Mouse (Mus musculus): ENCODE data around the gene Rbfox3. TPM values are rescaled to one million over a fixed set of nuclear protein-coding genes. Genes with fewer than 3 reads are reported as not detected.

The Rbfox3 gene
- total RNA-seq (2021): 1 to 10 TPM; 6.6 to 8.2 TPM
- long read RNA-seq, experiment 1, partial matches to known transcripts: 3 of 11 reads
- long read RNA-seq, experiment 1, other reads (novel, unspliced or antisense): 6 of 11 reads
- long read RNA-seq, experiment 2, partial matches to known transcripts: 7 of 11 reads
- long read RNA-seq, experiment 2, other reads (novel, unspliced or antisense): 4 of 11 reads

GRCm38 (mm10) chr11:118911307-118912070 lies at the start of gene Rbfox3:
Gene Rbfox3 (minus strand): TSS chr11:118911597.
- no peak for DNase-seq (ENCODE audit: low spot score in 2 of 2)

- DNase-seq (ENCODE audit: low spot score in 2 of 2): no peak
Observed at GRCm38 (mm10) chr11:118960649-118961048, 49.3 kb upstream of the Rbfox3 start.

DNA sequence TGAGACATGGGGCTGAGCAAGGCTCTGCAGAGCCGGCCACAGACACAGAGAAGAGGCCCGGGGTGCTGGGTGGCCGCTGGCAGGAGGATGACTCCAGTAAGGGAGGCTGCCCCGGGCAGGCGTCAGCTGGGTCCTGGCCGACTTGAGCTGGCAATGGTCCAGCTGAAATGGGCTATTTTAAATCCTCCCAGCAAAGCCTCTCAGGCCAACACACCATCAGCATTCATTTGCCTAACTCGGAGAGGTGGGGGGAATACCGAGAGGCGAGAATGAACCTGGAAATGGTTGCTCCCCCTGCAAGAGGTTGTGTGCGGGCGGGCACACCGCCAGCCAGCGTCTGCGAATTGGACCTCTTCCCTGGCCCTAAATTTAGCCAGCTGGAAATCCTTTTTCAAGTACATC lies 45.7 kb upstream of the Rbfox3 start:
- no peak for DNase-seq (ENCODE audit: low spot score in 2 of 2)

- DNase-seq (ENCODE audit: low spot score in 2 of 2): no peak
Observed at GRCm38 (mm10) chr11:118955016-118955415, 43.6 kb upstream of the Rbfox3 start.

- no peak for DNase-seq (ENCODE audit: low spot score in 2 of 2)
Observed at GRCm38 (mm10) chr11:118945868-118946267, 34.5 kb upstream of the Rbfox3 start.

DNA sequence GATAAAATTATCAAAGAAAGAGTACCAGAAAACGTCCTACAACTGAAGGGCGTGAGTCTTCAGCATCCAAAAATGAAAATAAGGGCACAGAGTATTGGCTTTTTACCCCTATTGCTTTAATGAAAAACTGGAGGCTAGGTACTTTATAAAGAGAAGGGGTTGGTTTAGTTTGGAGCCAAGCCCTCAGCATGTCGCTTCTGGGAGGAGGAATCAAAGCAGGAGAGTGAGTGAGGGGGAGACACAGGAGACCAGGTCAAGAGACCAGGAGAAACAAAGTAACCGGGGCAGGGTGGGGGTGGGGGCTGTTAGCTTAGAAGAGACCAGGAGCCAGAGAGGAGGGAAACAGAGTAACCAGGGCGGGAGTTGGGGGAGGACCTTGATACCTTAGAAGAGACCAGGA lies 29.9 kb upstream of the Rbfox3 start:
- DNase-seq (ENCODE audit: low spot score in 2 of 2): no peak

DNA sequence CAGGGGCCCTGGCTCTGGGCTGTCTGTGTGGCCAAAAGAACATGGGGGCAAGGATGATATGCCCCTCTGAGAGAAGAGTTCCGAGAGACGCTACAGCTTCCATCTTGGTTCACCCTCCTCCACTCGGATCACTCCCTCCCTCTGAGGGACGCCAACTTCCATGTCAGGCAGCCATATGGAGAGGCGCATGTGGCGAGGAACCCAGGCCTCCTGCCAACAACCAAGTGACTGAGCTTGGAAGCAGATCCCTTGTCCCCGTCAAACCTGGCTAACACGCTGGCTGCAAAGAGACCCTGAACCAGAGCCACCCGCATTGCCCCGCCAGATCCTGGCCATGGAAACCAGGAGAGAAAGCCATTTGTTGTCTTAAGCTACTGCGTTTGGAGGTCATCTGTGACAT lies 29.1 kb upstream of the Rbfox3 start:
- DNase-seq (ENCODE audit: low spot score in 2 of 2): no peak

GRCm38 (mm10) chr11:118939731-118940130 lies 28.3 kb upstream of the Rbfox3 start:
- no peak for DNase-seq (ENCODE audit: low spot score in 2 of 2)

- no peak for DNase-seq (ENCODE audit: low spot score in 2 of 2)
Observed at GRCm38 (mm10) chr11:118934925-118935324, 23.5 kb upstream of the Rbfox3 start.

DNA sequence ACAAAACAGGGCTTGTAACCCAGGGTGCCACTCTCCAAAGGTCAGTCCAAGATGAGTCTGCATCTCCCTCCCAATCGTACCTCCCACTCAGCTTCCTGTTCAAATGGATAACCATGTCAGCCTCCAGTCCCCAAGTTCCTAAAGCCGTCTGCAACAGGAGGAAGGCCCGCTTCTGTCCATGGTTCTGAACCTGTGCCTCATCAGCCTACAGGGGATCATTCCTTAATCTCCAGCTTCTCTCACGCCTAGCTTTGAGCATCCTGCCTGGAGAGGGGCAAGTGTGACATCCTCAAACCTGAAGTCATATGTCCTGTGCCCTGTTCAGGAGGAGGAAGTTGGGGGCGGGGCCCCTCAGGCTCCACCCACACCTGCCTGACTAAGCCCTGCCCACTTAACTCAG lies 15.7 kb upstream of the Rbfox3 start:
- DNase-seq (ENCODE audit: low spot score in 2 of 2): no peak

GRCm38 (mm10) chr11:118921852-118922251 lies 10.5 kb upstream of the Rbfox3 start:
- DNase-seq (ENCODE audit: low spot score in 2 of 2): no peak

DNA sequence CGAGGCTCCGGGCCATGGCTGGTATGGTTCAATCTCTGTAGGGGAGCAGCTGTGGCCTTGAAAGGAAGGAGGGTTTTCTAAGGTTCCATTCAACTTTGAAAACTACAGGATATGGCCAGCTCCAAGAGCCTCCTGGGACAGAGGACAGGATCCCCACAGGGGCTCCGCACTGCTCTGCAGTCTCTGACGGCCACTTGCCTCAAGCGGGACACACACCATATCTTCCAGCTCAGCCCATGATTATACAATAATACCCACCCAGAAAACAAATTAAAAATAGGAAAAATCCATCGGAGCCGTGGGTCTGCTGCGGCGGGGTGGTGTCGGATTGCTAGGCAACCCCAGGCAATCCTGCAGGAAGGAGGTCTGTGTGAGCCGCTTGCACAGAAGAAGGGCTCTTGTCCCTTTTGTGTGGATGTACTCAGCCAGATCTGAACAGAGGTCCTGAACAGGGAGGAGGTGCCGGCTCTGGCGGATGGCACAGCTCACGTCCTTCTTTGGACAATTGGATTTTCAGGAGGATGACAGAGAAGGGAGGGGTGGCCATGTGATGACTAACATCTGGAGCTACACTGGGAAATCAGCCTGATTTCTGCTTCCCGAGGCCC lies 5.1 kb upstream of the Rbfox3 start:
- DNase-seq (ENCODE audit: low spot score in 2 of 2): no peak

DNA sequence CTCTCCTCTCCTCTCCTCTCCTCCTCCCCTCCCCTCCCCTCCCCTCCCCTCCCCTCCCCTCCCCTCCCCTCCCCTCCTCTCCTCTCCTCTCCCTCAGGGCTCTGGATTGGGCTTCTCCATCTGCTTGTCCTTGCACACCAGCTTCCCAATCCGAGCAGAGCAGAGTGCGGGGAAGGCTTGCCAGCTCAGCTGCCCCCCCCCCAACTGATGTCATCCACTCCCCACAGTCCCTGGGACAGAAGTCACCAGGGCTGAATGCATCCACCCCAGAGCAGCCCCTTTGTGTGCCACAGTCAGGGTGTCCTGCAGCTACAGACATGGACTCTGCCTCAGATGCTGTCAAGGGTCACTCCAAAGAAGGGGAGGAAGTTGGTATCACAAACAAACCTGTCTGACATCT lies 4.5 kb upstream of the Rbfox3 start:
- no peak for DNase-seq (ENCODE audit: low spot score in 2 of 2)

DNA sequence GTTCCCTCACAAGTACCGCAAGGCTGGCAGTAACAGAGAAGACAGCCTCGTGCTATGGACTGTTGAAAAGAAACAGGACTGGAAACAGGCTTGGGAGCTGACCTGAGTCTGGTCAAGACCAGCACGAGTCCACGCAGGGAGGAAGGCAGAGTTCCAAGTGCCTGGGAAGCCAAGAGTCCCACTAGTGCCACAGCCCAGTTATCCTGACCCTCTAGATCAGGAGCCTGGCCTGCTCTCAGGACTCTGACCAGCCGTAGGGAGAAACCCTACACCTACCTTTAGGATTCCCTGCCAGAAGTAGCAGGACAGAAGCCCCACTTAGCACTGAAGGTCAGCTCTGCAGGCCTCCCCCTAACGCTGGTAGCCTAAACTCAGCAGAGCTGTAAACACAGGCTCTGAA lies 1.3 kb upstream of the Rbfox3 start:
- no peak for DNase-seq (ENCODE audit: low spot score in 2 of 2)

DNA sequence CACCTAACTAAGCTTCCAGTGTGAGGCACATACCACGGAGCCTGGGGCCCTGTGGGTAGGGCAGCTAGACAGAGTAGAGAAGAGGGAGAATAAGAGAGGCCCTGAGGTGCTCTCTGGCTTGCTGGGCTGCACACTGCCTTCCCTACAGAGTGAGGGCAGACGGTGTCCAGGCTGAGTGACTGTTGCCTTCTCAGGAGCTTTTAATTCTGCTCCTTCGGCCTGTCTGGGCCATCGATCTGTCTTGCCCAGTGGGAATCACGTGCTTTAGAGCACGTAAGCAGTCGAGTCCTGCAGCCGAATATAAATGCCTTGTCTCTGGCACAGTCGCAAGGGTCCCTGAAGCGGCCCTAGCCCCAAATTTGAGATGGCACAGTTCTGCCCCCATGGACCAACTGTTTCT lies 641 bp downstream of the Rbfox3 start:
- DNase-seq (ENCODE audit: low spot score in 2 of 2): no peak

DNA sequence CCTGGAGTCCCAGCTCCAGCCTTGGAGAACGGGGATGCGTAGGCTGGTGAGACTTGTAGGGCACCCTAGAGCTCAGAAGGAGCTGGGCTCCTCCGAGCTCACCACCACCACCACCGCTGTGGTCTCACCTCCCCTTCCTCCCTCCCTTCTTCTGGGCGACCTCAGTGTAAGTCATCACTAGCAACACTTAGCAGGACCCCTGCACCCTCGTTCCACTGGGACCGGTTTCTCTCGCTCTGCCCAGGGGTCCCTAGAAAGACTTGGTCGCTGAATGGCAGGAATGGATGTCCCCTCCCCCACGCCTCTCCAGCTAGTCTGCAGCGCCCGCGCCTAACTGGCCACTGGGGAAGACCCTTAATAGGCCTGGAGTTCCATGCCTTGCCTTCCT lies 1.6 kb downstream of the Rbfox3 start:
- no peak for DNase-seq (ENCODE audit: low spot score in 2 of 2)

DNA sequence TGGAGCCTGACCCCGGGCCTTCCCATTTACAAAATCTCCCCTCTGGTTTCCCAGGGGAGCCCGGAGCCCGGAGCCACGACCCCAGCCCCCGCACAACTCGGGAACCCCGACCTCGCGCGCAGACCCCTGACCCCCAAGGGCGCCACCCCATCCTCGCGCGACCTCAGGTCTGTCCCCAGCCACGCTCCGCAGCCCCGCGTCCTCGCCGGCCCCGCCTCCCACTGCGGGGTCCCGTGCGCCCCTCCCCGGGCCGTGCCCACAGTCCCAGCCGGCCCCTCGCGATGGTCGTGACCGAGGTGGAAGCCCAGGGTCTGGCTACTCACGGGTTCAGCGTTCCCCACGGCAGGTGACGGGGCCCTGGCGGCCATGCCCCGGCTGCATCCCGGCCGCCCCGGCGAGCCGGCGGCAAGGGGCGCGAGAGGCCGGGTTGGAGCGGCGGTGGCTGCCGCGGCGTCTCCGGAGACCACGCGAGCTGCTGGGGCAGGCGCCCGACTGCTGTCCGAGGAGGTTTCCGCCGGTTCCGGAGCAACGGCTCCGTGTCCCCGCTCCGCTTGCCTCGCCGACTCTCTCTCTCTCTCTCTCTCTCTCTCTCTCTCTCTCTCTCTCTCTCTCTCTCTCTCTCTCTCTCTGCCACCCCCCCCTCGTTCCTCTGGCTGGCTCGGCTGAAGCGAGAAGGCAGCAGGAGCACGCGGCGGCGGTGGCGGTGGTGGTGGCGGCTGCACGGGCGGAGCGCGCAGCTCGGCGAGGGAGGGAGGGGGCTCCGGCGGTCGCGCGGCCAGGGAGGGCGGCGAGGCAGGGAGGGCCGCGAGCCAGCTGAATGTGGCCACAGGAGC lies 2.2 kb downstream of the Rbfox3 start:
- no peak for DNase-seq (ENCODE audit: low spot score in 2 of 2)

- DNase-seq (ENCODE audit: low spot score in 2 of 2): no peak
Observed at GRCm38 (mm10) chr11:118908431-118908980, 2.9 kb downstream of the Rbfox3 start.

DNA sequence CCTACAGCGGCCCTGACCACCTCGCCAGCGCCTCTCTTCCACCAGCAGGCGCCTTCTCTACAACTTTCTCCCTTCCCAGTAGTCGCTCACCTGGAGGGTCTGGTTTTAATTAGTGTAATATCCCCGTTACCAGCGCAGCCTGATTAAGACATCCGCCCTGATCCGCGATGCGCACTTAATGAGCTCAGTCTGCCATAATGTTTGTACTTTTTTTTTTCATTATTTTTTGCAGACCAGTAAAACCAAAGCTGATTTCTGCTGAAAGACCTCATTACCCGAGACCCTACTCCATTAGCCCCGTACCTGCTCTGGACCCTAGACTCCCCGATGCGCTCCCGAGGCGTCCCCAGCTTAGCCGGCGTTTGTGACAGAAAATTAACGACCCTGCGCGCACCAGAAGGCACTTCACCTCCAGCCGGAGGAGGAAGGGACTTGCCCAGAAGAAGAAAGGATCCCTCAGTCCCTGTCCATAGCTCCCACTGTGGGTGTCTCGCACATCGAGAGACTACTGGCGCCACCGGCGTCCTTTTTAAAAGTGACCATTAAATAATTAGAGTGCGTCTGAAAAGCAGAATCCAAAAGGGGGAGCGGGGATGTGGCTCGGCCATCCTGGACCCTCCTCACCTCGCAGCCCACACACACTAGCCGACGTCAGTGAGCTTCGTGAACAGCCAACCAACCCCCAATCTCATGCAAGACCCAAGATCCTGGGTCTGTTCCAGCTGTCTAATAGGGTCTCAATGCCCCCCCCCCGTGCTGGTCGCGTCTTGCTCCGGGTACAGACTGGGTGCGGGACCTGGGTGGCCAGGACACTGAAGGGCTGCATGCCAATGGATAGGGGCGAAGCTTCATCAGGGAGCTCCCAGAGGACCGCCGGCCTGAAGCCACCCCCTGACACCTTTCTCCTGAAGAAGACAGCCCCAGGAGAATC lies 3.7 kb downstream of the Rbfox3 start:
- no peak for DNase-seq (ENCODE audit: low spot score in 2 of 2)

DNA sequence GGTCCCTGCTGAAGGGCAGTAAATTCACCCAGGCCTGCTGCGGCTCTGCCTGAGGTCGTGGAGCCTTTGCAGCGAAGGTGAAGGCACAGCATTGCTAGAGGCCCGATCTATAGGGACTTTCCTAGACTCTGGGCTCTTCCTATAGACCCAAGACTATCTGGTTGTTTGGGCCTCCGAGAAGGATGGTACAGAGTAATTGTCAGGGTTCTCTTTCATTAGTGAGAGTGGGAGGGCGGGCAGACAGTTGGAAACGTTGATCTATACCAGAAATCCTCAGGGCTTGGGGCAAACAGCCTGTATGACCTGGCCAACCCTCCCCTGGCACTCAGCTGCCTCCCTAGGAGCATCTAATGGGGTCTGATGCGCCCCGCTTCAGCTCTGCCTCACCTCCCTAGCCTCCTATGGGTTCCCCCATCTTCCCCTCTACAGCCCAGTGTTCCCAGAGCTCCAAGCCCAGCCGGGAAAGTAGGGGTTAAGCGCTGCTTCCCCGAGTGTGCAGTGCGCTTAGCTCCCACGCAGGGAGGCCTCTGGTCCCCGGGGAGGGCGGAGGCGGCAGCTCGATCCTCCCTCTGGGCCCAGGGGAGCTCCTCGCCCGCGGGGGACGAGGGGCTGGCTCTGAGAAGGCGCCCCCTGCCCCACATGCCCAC lies 4.5 kb downstream of the Rbfox3 start:
- no peak for DNase-seq (ENCODE audit: low spot score in 2 of 2)

All from adrenal gland, postnatal 4 days (tissue).